ENCODE assay signal across 8 mouse cellular contexts in genomic region chr4:137728399-137729154, GRCm38 (mm10).
DNase-seq lines count a peak whose midpoint lies in the region; ATAC-seq lines count a peak whose summit lies in the region.

No protein-coding gene starts in this region.

- 7% methylated on average over 17 of the region's 17 CpGs for WGBS in kidney, embryonic 16.5 days
- WGBS in forebrain, embryonic 15.5 days: 8% methylated on average over 17 of the region's 17 CpGs
- 5% methylated on average over 17 of the region's 17 CpGs for whole genome bisulfite sequencing in limb, embryonic 12.5 days

- H3K36me3 ChIP-seq in kidney, embryonic 16.5 days (ENCODE audit: insufficient read depth, low read length): no peaks in the 10 kb centered on the region
- no peaks in the 10 kb centered on the region for H3K36me3 ChIP-seq in forebrain, embryonic 15.5 days
- H3K36me3 ChIP-seq in limb, embryonic 12.5 days: no peaks in the 10 kb centered on the region

- peaks cover 16% of the 10 kb centered on the region for H3K4me1 ChIP-seq in kidney, embryonic 16.5 days (ENCODE audit: insufficient read depth, low read length)
- H3K4me1 ChIP-seq in forebrain, embryonic 15.5 days: peaks cover 34% of the 10 kb centered on the region
- H3K4me1 ChIP-seq in limb, embryonic 12.5 days (replicated peaks): peaks cover 25% of the 10 kb centered on the region

- H3K4me2 ChIP-seq in kidney, embryonic 16.5 days (replicated peaks; ENCODE audit: low read depth, low read length): peak overlapping the region; percentile 59
- peak overlapping the region; percentile 74 for H3K4me2 ChIP-seq in forebrain, embryonic 15.5 days (replicated peaks)
- peak overlapping the region; percentile 46 for H3K4me2 ChIP-seq in limb, embryonic 12.5 days

- no peaks in the 10 kb centered on the region for H3K9me3 ChIP-seq in kidney, embryonic 16.5 days (ENCODE audit: low read length)
- no peaks in the 10 kb centered on the region for H3K9me3 ChIP-seq in forebrain, embryonic 15.5 days
- no peaks in the 10 kb centered on the region for H3K9me3 ChIP-seq in limb, embryonic 12.5 days

- DNase-seq in kidney, adult 9 months: no peak
- peak; percentile 75 for DNase-seq in brain, adult 2 months (ENCODE audit: low read depth, low spot score)
- DNase-seq in right cerebral cortex, postnatal 14 days: peak; percentile 57
- no peak for DNase-seq in urinary bladder, postnatal 10 days (ENCODE audit: low spot score)
- DNase-seq in spleen, postnatal 14 days (ENCODE audit: low spot score in 2 of 2): no peak

- H3K27me3 ChIP-seq in kidney, embryonic 16.5 days (ENCODE audit: insufficient read depth, low read length): peaks cover 30% of the 10 kb centered on the region
- 0 out of 2 replicates have a peak, but pooled peaks cover 4% of the 10 kb centered on the region for H3K27me3 ChIP-seq in forebrain, embryonic 15.5 days
- peaks cover 55% of the 10 kb centered on the region for H3K27me3 ChIP-seq in limb, embryonic 12.5 days

- peak overlapping the region; percentile 36 for H3K4me3 ChIP-seq in kidney, embryonic 16.5 days (ENCODE audit: low read length)
- peak overlapping the region; percentile 50 for H3K4me3 ChIP-seq in forebrain, embryonic 15.5 days
- H3K4me3 ChIP-seq in limb, embryonic 12.5 days (replicated peaks): peak overlapping the region; percentile 14

- peak overlapping the region; percentile 46; the same call in 1 of the 2 replicates for H3K9ac ChIP-seq in kidney, embryonic 16.5 days (replicated peaks; ENCODE audit: low read length)
- peak overlapping the region; percentile 40 for H3K9ac ChIP-seq in forebrain, embryonic 15.5 days (replicated peaks)
- no peak overlapping the region; the same call in 1 of the 2 replicates for H3K9ac ChIP-seq in limb, embryonic 12.5 days (replicated peaks)

- H3K27ac ChIP-seq in kidney, embryonic 16.5 days (ENCODE audit: low read length): no peak overlapping the region
- no peak overlapping the region for H3K27ac ChIP-seq in forebrain, embryonic 15.5 days (replicated peaks)
- no peak overlapping the region for H3K27ac ChIP-seq in limb, embryonic 12.5 days

- ATAC-seq in kidney, embryonic 16.5 days (ENCODE audit: low FRiP score, low TSS enrichment): peak; percentile 16; the same call in 1 of the 2 replicates
- peak; percentile 59 for ATAC-seq in forebrain, embryonic 15.5 days (replicated peaks)
- ATAC-seq in limb, embryonic 12.5 days (ENCODE audit: insufficient number of reproducible peaks, insufficient read depth, low FRiP score, low TSS enrichment, low read depth): no peak

Comparison
In these comparisons a context has a peak if more than half of its experiments do, and no peak if none do; other contexts are left out.
1. DNase-seq: peak in brain, adult 2 months (single experiment) and right cerebral cortex, postnatal 14 days (single experiment); none in kidney, adult 9 months (single experiment), urinary bladder, postnatal 10 days (single experiment) and spleen, postnatal 14 days (0 of 2).
2. Peak in every context shown above with its lines, with median percentiles within 50 percentile points of each other: H3K4me2 ChIP-seq and H3K4me3 ChIP-seq.